Mouse (Mus musculus): ENCODE results near the gene S100a2.

Gene S100a2

DNA sequence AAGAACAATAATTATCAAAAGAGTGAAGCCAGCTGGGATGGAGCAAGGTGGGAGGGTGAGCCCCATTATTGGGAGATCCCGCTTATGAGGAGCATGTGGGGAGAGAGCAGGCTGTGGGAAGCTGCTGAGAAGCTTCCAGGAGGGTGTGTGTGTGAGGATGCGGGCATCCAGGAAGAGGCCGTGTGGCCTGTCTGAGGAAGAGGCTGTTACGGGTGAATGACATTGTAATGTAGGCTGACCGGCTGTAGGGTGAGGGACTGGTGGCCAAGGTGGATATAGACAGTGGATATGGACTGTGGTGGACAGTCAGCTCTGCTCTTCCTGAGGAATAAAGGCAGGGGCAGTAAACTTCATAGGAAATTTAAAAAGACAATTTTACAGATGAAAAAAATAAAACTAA is 35.4 kb downstream of the S100a2 start:
- TF ChIP-seq POU5F1 (IDR thresholded peaks at IDR 0.05; ENCODE audit: borderline replicate concordance, low read length) (no peak), NANOG (IDR thresholded peaks at IDR 0.05; ENCODE audit: borderline replicate concordance, low read length) (no peak), CTCF (conservative IDR thresholded peaks at IDR 0.05; ENCODE audit: low read length) (no peak)

DNA sequence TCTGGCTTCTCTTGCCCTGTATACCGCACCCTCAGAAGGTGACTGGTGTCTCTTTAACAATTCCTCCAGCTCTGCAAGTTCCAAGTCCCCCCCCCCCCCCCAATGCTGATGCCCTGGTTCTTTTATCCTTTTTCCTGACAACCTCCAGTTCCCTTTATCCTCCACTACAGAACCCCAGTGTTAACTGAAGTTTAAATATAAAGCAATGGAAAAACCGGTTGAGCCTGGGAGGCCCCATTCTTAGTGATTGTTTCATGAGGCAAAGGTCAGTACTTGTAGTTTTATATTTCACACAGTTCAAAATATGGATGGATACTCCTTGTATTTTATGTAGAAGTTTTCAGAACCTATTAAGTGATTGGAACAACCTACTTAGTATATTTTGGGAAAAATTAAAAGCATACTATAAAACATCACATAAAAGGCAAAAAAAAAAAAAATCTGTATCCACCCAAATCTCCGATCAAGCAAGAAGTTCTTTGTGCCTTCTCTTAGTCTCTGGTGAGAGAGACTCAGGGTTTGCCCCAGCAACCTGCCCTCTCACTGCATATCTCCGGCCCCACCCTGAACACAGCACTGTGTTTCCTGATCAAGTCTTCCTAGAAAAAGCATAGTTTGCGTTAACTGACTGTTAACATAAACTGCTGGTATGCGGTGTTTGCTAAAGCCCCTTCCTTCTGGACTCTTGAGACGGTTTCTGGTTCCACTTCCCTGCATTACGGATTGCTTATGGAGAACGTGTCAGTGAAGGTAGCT is 36.4 kb downstream of the S100a2 start:
- Histone ChIP-seq H3K4me1 (replicated peaks; ENCODE audit: low read depth, low read length) (no peaks in the 10 kb centered on the region; the same call in 1 of the 2 replicates), H3K36me3 (ENCODE audit: insufficient read depth, low read length) (no peaks in the 10 kb centered on the region), H3K9me3 (ENCODE audit: low read length) (no peaks in the 10 kb centered on the region), H3K27me3 (ENCODE audit: insufficient read depth, low read length) (no peaks in the 10 kb centered on the region), H3K4me3 (replicated peaks; ENCODE audit: low read length) (no peak overlapping the region)
- TF ChIP-seq NANOG (IDR thresholded peaks at IDR 0.05; ENCODE audit: borderline replicate concordance, low read length) (no peak), POU5F1 (IDR thresholded peaks at IDR 0.05; ENCODE audit: borderline replicate concordance, low read length) (no peak), CTCF (conservative IDR thresholded peaks at IDR 0.05; ENCODE audit: low read length) (no peak)

More for the DNA sequence above, 35.4 kb downstream of the S100a2 start:
- Histone ChIP-seq H3K4me1 (replicated peaks; ENCODE audit: low read depth, low read length) (peaks cover 3% of the 10 kb centered on the region; the same call in 1 of the 2 replicates), H3K9me3 (ENCODE audit: low read length) (no peaks in the 10 kb centered on the region), H3K27me3 (ENCODE audit: insufficient read depth, low read length) (no peaks in the 10 kb centered on the region), H3K36me3 (ENCODE audit: insufficient read depth, low read length) (no peaks in the 10 kb centered on the region), H3K4me3 (replicated peaks; ENCODE audit: low read length) (no peak overlapping the region)

DNA sequence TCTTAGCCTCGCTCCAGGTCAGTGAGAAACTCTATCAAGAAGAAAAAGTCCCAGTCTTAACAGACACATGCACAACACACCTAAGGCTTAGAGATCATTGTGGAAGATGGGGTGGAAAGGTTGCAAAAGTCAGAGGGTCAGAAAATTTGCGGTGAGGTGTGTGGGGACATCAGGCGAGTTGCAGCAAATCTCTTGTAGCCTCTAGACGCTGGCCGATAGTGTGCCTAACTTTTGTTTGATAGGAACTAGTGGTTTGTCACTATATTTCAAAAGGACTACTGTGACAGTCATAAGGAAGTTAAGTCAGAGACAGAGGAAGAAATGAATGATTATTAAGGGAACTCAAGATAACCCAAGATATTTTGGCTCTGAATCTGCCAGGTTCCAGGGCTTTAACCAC is 37.3 kb downstream of the S100a2 start:
- no peaks in the 10 kb centered on the region for H3K9me3 ChIP-seq (ENCODE audit: low read length)
- H3K4me3 ChIP-seq (replicated peaks; ENCODE audit: low read length), result no peak overlapping the region
- H3K4me1 ChIP-seq (replicated peaks; ENCODE audit: low read depth, low read length), result no peaks in the 10 kb centered on the region
- no peak for TF ChIP-seq NANOG (IDR thresholded peaks at IDR 0.05; ENCODE audit: borderline replicate concordance, low read length)
- no peak for TF ChIP-seq CTCF (conservative IDR thresholded peaks at IDR 0.05; ENCODE audit: low read length)
- no peak for TF ChIP-seq POU5F1 (IDR thresholded peaks at IDR 0.05; ENCODE audit: borderline replicate concordance, low read length)
- H3K27me3 ChIP-seq (ENCODE audit: insufficient read depth, low read length), result no peaks in the 10 kb centered on the region
- H3K36me3 ChIP-seq (ENCODE audit: insufficient read depth, low read length), result no peaks in the 10 kb centered on the region

DNA sequence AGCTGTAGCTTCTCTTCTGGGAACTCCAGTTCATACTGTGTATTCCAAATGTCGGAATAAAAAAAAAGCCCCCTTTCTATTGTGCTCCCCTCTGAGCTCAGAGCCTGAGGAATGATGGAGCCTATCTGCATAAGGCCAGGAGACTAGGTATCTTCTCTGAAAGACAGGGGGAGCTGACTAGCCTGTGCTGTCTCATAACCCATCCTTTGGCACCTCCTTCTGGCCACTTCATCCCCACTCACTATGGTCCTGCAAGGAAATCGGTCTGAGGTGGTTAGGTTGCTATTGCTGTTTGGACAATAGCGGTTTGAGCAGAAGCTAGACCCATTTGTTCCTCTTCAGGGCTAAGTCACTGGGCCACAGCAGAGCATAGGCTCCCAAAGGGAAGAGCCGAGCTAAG is 37.8 kb downstream of the S100a2 start:
- no peaks in the 10 kb centered on the region for H3K9me3 ChIP-seq (ENCODE audit: low read length)
- H3K4me3 ChIP-seq (replicated peaks; ENCODE audit: low read length), result no peak overlapping the region
- H3K36me3 ChIP-seq (ENCODE audit: insufficient read depth, low read length), result no peaks in the 10 kb centered on the region
- TF ChIP-seq CTCF (conservative IDR thresholded peaks at IDR 0.05; ENCODE audit: low read length) (no peak), POU5F1 (IDR thresholded peaks at IDR 0.05; ENCODE audit: borderline replicate concordance, low read length) (no peak), NANOG (IDR thresholded peaks at IDR 0.05; ENCODE audit: borderline replicate concordance, low read length) (no peak)
- H3K4me1 ChIP-seq (replicated peaks; ENCODE audit: low read depth, low read length), result no peaks in the 10 kb centered on the region
- no peaks in the 10 kb centered on the region for H3K27me3 ChIP-seq (ENCODE audit: insufficient read depth, low read length)

DNA sequence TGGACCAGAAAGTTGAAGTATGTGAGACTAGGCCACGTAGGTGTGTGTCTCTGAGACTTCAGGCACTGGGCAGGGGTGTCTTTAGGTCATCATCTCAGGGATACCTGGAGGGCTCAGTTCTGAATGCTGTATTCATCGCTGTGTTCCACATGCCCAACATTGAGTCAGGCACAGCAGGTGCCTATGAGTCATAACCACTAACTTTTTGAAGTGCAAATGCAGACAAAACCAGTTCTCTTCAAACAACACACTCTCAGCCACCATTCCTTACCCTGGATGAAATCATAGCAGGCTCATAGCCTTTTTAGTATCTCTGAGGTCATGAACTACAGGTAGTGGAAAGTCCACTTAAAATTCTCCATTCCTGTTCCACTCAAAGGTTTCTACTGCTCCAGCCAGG is 39.3 kb downstream of the S100a2 start:
- Histone ChIP-seq H3K4me3 (replicated peaks; ENCODE audit: low read length) (no peak overlapping the region), H3K36me3 (ENCODE audit: insufficient read depth, low read length) (no peaks in the 10 kb centered on the region), H3K9me3 (ENCODE audit: low read length) (no peaks in the 10 kb centered on the region; the same call in 1 of the 2 replicates), H3K27me3 (ENCODE audit: insufficient read depth, low read length) (no peaks in the 10 kb centered on the region), H3K4me1 (replicated peaks; ENCODE audit: low read depth, low read length) (no peaks in the 10 kb centered on the region)
- TF ChIP-seq CTCF (conservative IDR thresholded peaks at IDR 0.05; ENCODE audit: low read length) (no peak), NANOG (IDR thresholded peaks at IDR 0.05; ENCODE audit: borderline replicate concordance, low read length) (no peak), POU5F1 (IDR thresholded peaks at IDR 0.05; ENCODE audit: borderline replicate concordance, low read length) (no peak)

DNA sequence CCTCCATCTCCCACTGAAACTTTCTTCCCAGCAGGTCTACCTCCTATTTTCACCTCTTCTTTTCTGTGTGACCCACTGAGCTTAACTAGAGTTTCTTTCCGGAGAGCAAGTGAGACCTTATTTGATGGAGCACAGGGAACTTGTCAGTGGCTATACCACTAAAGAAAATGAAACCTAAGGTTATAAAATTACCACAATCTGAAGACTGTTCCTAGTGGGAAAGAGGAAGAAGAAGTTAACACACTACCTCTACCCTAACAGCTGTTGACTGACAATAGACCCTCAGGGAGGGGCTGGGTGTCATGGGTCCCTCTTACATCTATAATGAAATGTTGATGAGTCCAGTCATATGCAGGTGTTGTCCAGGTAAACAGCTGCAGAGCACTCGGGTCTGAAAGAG is 41.9 kb downstream of the S100a2 start:
- H3K9me3 ChIP-seq (ENCODE audit: low read length), result no peaks in the 10 kb centered on the region; the same call in 1 of the 2 replicates
- H3K36me3 ChIP-seq (ENCODE audit: insufficient read depth, low read length), result no peaks in the 10 kb centered on the region
- no peaks in the 10 kb centered on the region for H3K4me1 ChIP-seq (replicated peaks; ENCODE audit: low read depth, low read length)
- no peak overlapping the region for H3K4me3 ChIP-seq (replicated peaks; ENCODE audit: low read length)
- H3K27me3 ChIP-seq (ENCODE audit: insufficient read depth, low read length), result peaks cover 4% of the 10 kb centered on the region; the same call in 1 of the 2 replicates
- TF ChIP-seq CTCF (conservative IDR thresholded peaks at IDR 0.05; ENCODE audit: low read length) (no peak), NANOG (IDR thresholded peaks at IDR 0.05; ENCODE audit: borderline replicate concordance, low read length) (no peak), POU5F1 (IDR thresholded peaks at IDR 0.05; ENCODE audit: borderline replicate concordance, low read length) (no peak)

DNA sequence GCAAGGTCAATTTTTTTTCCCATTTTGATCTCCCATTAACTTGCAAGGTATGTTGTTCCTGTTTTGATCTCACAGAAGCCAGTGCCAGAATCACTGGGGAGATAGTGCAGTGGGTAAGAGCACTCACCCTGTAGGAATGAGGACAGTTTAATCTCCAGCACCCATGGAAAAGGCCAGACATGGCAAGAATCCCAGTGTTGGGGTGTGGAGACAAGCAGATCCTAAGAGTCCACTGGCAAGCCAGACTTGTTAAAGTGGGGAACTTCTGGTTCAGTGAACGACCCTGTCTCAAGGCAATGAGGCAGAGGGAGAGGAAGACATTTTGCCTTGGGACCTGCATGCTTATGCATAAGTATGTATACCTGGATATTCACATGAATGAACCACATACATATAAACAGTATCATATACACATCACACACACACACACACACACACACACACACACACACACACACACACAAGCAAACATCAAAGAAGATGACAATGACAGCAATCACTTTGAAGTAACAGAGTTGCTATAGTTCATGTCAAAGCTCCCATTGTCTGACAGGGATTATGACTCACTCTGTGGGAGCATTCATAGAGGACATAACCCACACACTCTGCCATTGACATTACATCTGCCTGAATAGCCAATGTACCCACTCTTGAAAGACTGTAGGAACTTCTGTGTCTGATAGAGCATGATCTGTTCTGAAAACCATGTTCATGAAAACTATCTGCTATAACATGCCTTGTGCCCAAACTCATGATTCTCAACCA is 48.6 kb downstream of the S100a2 start:
- TF ChIP-seq NANOG (IDR thresholded peaks at IDR 0.05; ENCODE audit: borderline replicate concordance, low read length) (no peak), POU5F1 (IDR thresholded peaks at IDR 0.05; ENCODE audit: borderline replicate concordance, low read length) (no peak), CTCF (conservative IDR thresholded peaks at IDR 0.05; ENCODE audit: low read length) (no peak)
- H3K27me3 ChIP-seq (ENCODE audit: insufficient read depth, low read length), result peaks cover 4% of the 10 kb centered on the region; the same call in 1 of the 2 replicates
- H3K4me1 ChIP-seq (replicated peaks; ENCODE audit: low read depth, low read length), result peaks cover 3% of the 10 kb centered on the region; the same call in 1 of the 2 replicates
- no peak overlapping the region for H3K4me3 ChIP-seq (replicated peaks; ENCODE audit: low read length)
- no peaks in the 10 kb centered on the region for H3K36me3 ChIP-seq (ENCODE audit: insufficient read depth, low read length)
- H3K9me3 ChIP-seq (ENCODE audit: low read length), result 0 out of 2 replicates have a peak, but pooled peaks cover 4% of the 10 kb centered on the region

DNA sequence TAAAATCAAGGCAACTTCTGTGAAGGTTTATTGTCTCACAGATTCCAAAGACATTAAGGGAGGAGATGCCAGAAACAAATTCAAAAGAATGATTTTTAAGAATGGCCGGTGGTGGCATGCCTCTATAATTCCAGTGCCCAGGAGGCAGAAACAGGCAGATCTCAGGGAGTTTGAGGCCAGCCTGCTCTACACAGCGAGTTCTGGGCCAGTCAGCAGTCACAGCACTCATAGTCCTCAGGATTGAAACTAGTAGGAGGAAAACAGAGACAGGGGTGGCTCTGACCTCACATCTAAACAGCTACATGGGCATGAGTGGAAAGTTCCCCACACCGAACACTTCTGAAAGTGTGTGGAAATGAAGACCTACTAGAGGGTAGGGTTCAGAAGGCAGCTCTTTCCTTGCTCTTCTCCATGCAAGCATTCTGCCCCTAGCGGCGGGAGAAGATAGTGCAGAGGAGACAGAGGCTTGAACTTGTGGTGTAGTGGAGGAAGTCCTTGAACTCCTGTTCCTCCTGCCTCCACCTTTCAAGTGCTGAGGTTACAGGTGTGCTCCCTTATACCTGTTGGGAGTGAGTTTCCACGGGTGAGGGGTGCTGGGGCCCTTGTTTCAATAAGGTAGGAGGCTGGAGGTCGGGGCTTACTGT is 49.6 kb downstream of the S100a2 start:
- no peak for TF ChIP-seq POU5F1 (IDR thresholded peaks at IDR 0.05; ENCODE audit: borderline replicate concordance, low read length)
- no peak for TF ChIP-seq NANOG (IDR thresholded peaks at IDR 0.05; ENCODE audit: borderline replicate concordance, low read length)
- TF ChIP-seq CTCF (conservative IDR thresholded peaks at IDR 0.05; ENCODE audit: low read length), result peak; percentile 79
- Histone ChIP-seq H3K4me1 (replicated peaks; ENCODE audit: low read depth, low read length) (peaks cover 3% of the 10 kb centered on the region; the same call in 1 of the 2 replicates), H3K9me3 (ENCODE audit: low read length) (0 out of 2 replicates have a peak, but pooled peaks cover 4% of the 10 kb centered on the region), H3K4me3 (replicated peaks; ENCODE audit: low read length) (no peak overlapping the region), H3K27me3 (ENCODE audit: insufficient read depth, low read length) (peaks cover 4% of the 10 kb centered on the region; the same call in 1 of the 2 replicates), H3K36me3 (ENCODE audit: insufficient read depth, low read length) (no peaks in the 10 kb centered on the region)

Measured in E14TG2a.4 (cell line).